Mouse (Mus musculus) CH12.LX (cell line): ENCODE measurements around the gene Parp1. TPM values are rescaled to one million over a fixed set of nuclear protein-coding genes. Genes with fewer than 3 reads are reported as not detected.

Experiments
- DNase-seq: peaks from one replicate; pipeline ENCODE4 v3.0.0-alpha.2; 2013; ENCODE audit errors: extremely low read depth
- H3K27ac ChIP-seq: 2 replicates; pipeline ENCODE4 v1.5.1; 2012; ENCODE audit warnings: low read depth, mild to moderate bottlenecking, control low read depth, moderate library complexity; ENCODE audit not compliant: insufficient read depth
- H3K27me3 ChIP-seq: replicated peaks from 2 replicates; pipeline ENCODE3; 2012; ENCODE audit warnings: inconsistent platforms
- H3K36me3 ChIP-seq, 2 experiments: replicated peaks in 1 of 2; 2 replicates each; pipeline versions ENCODE3 to v1.6.1; 2012; ENCODE audit warnings: inconsistent platforms in 1 of 2, low read length in 1 of 2, mild to moderate bottlenecking in 1 of 2, mixed read lengths in 1 of 2, moderate library complexity in 1 of 2; ENCODE audit not compliant: control insufficient read depth in 1 of 2, insufficient read depth in 1 of 2
- H3K4me1 ChIP-seq, 2 experiments: 2 replicates each; pipeline ENCODE4 v1.6.1; 2012; ENCODE audit warnings: inconsistent platforms in 1 of 2, moderate library complexity in 1 of 2; ENCODE audit not compliant: insufficient read depth in 2 of 2, control insufficient read depth in 1 of 2
- H3K4me2 ChIP-seq: 2 replicates; pipeline ENCODE4 v1.6.1; 2012; ENCODE audit warnings: low read depth, mild to moderate bottlenecking, control low read depth; ENCODE audit not compliant: poor library complexity, insufficient read depth, severe bottlenecking
- H3K4me3 ChIP-seq, 3 experiments: fragments of 150-350 bp in 1 of 3; sonication (generic) in 1 of 3; replicated peaks in 1 of 3; 2 replicates each; pipeline versions ENCODE3 to v1.5.1; 2011 to 2012; ENCODE audit warnings: low read depth in 2 of 3, low read length in 2 of 3, mild to moderate bottlenecking in 2 of 3, moderate library complexity in 2 of 3, control low read depth in 1 of 3, improper control_type of control experiment in 1 of 3, inconsistent platforms in 1 of 3, mixed read lengths in 1 of 3; ENCODE audit not compliant: poor library complexity in 1 of 3
- H3K79me2 ChIP-seq: replicated peaks from 2 replicates; pipeline ENCODE4 v1.6.1; 2012; ENCODE audit warnings: mild to moderate bottlenecking, moderate library complexity; ENCODE audit not compliant: control insufficient read depth, poor library complexity, insufficient read depth, severe bottlenecking; ENCODE audit errors: extremely low read depth
- H3K9ac ChIP-seq: 2 replicates; pipeline ENCODE4 v1.6.1; 2012; ENCODE audit warnings: low read depth, mild to moderate bottlenecking, control low read depth, moderate library complexity; ENCODE audit not compliant: insufficient read depth
- H3K9me3 ChIP-seq: replicated peaks from 2 replicates; pipeline ENCODE3; 2012; ENCODE audit warnings: low read length, inconsistent platforms, mixed read lengths
- BHLHE40 ChIP-seq: IDR thresholded peaks from 2 replicates; pipeline ENCODE4 v1.6.1; 2011; ENCODE audit warnings: mild to moderate bottlenecking, low read depth, low read length, improper control_type of control experiment
- CHD1 ChIP-seq: IDR thresholded peaks from 2 replicates; pipeline ENCODE4 v1.6.1; 2012; ENCODE audit warnings: low read depth, low read length, improper control_type of control experiment, inconsistent platforms
- E2F4 ChIP-seq: IDR thresholded peaks from 2 replicates; pipeline ENCODE4 v1.6.1; 2011; ENCODE audit warnings: low read depth, low read length, improper control_type of control experiment; ENCODE audit not compliant: insufficient replicate concordance
- EP300 ChIP-seq: IDR thresholded peaks from 2 replicates; pipeline ENCODE4 v1.6.1; 2011; ENCODE audit warnings: low read length, improper control_type of control experiment
- ETS1 ChIP-seq: conservative IDR thresholded peaks from 2 replicates; pipeline ENCODE4 v1.6.1; 2012; ENCODE audit warnings: low read depth, mild to moderate bottlenecking, inconsistent platforms, low read length, improper control_type of control experiment, moderate library complexity
- IRF4 ChIP-seq: IDR thresholded peaks from 2 replicates; pipeline ENCODE4 v1.6.1; 2014; ENCODE audit warnings: low read depth, mild to moderate bottlenecking, inconsistent platforms, low read length, improper control_type of control experiment
- JUN ChIP-seq: IDR thresholded peaks from 2 replicates; pipeline ENCODE4 v1.6.1; 2011; ENCODE audit warnings: low read depth, mild to moderate bottlenecking, low read length, improper control_type of control experiment, moderate library complexity; ENCODE audit not compliant: insufficient read depth
- JUND ChIP-seq: conservative IDR thresholded peaks from 2 replicates; pipeline ENCODE4 v1.6.1; 2011; ENCODE audit warnings: low read depth, low read length, improper control_type of control experiment
- MAX ChIP-seq: IDR thresholded peaks from 2 replicates; pipeline ENCODE4 v1.6.1; 2011; ENCODE audit warnings: low read length, improper control_type of control experiment
- MAZ ChIP-seq: IDR thresholded peaks from 2 replicates; pipeline ENCODE4 v1.6.1; 2012; ENCODE audit warnings: low read depth, mild to moderate bottlenecking, inconsistent platforms, low read length, improper control_type of control experiment, moderate library complexity
- MEF2A ChIP-seq: IDR thresholded peaks from 2 replicates; pipeline ENCODE4 v1.6.1; 2014; ENCODE audit warnings: low read depth, mild to moderate bottlenecking, inconsistent platforms, low read length, improper control_type of control experiment, borderline replicate concordance
- MXI1 ChIP-seq: IDR thresholded peaks from 2 replicates; pipeline ENCODE4 v1.6.1; 2011; ENCODE audit warnings: mild to moderate bottlenecking, low read depth, low read length, improper control_type of control experiment
- MYC ChIP-seq: IDR thresholded peaks from 2 replicates; pipeline ENCODE4 v1.6.1; 2011; ENCODE audit warnings: low read depth, mild to moderate bottlenecking, improper control_type of control experiment, low read length
- POLR2AphosphoS2 ChIP-seq: IDR thresholded peaks from 2 replicates; pipeline ENCODE4 v1.6.1; 2011; ENCODE audit warnings: low read depth, low read length, improper control_type of control experiment
- RAD21 ChIP-seq: IDR thresholded peaks from 2 replicates; pipeline ENCODE4 v1.6.1; 2011; ENCODE audit warnings: low read depth, mild to moderate bottlenecking, low read length, improper control_type of control experiment, moderate library complexity
- SIN3A ChIP-seq: IDR thresholded peaks from 2 replicates; pipeline ENCODE4 v1.6.1; 2012; ENCODE audit warnings: low read length, improper control_type of control experiment, inconsistent platforms
- TBP ChIP-seq: conservative IDR thresholded peaks from 2 replicates; pipeline ENCODE4 v1.6.1; 2011; ENCODE audit warnings: low read depth, low read length, improper control_type of control experiment
- TCF12 ChIP-seq: IDR thresholded peaks from 2 replicates; pipeline ENCODE4 v1.6.1; 2014; ENCODE audit warnings: low read depth, mild to moderate bottlenecking, inconsistent platforms, low read length, improper control_type of control experiment
- UBTF ChIP-seq: IDR thresholded peaks from 2 replicates; pipeline ENCODE4 v1.6.1; 2012; ENCODE audit warnings: low read depth, mild to moderate bottlenecking, inconsistent platforms, low read length, improper control_type of control experiment, moderate library complexity
- USF1 ChIP-seq: IDR thresholded peaks from 2 replicates; pipeline ENCODE4 v1.6.1; 2014; ENCODE audit warnings: low read depth, mild to moderate bottlenecking, inconsistent platforms, low read length, improper control_type of control experiment
- USF2 ChIP-seq: conservative IDR thresholded peaks from 2 replicates; pipeline ENCODE4 v1.6.1; 2011; ENCODE audit warnings: low read depth, low read length, improper control_type of control experiment
- dilution Hi-C: fragments of 300-500 bp; cut with MboI; formaldehyde crosslinking; loops from 2 replicates; pipeline ENCODE4 v1.14.3; 2020; ENCODE audit warnings: low sequenced_read_pairs; ENCODE audit not compliant: extremely low pct_unique_long_range_greater_than_20kb, extremely low pct_ligation_motif_present
- in situ Hi-C: fragments of 300-500 bp; cut with MboI; formaldehyde crosslinking; loops from 3 replicates; pipeline ENCODE4 v1.14.3; 2019; ENCODE audit warnings: low sequenced_read_pairs, low pct_ligation_motif_present, low pct_unique_long_range_greater_than_20kb, mixed read lengths
- polyA plus RNA-seq: library from polyadenylated mRNA; unstranded; fragments of >175 nt; gene quantifications from 2 replicates; pipeline ENCODE4 v1.2.1, GENCODE M21; 2012; ENCODE audit warnings: low read depth; ENCODE audit not compliant: insufficient read length
- total RNA-seq, 2 experiments: library from RNA; depleted of rRNA; stranded (reverse); fragments of 300-350 nt in 1 of 2; fragments of >200 nt in 1 of 2; gene quantifications; 2 replicates each; pipeline ENCODE4 v1.2.3; 2012 to 2014

Gene Parp1
- total and polyA plus RNA-seq, 3 experiments = 310 to 313 (median 310) TPM

DNA sequence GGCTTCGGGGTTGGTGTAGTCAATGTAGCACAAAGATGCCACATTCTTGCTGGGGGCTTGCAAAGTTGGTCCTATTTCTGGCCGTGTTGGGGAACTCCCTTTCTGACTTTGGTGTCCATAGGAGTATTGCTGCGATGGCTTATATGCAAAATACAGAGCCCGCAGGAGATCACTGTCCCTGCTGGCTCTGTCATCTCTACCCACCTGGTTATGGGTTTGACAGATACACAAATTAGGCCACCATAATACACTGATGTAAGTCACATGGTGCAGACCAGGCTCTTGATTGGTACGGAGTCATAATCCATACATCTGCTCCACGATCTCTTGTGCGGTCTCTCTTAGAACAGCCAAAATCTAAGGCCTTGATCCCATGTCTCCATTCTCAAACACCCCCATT lies 38.9 kb upstream of the Parp1 start:
- peaks cover 21 to 79% of the 10 kb centered on the region in 2 experiments for H3K4me1 ChIP-seq
- H3K36me3 ChIP-seq = peaks cover 0 to 8% of the 10 kb centered on the region in 2 experiments
- DNase-seq = peak; percentile 96
- dilution Hi-C loops = no loop called here
- no peaks in the 10 kb centered on the region for H3K79me2 ChIP-seq
- peak overlapping the region; percentile 81 for H3K4me2 ChIP-seq
- in situ Hi-C loops = loop anchor here (25.0 kb wide), 1 partner anchor 268 kb away; the partner anchor contains the start of gene Psen2
- H3K4me3 ChIP-seq = peak overlapping the region in 2 of 3 experiments; percentile 2 to 39
- peaks cover 18% of the 10 kb centered on the region for H3K9me3 ChIP-seq
- peak overlapping the region; percentile 67 for H3K9ac ChIP-seq
- no peak for TF ChIP-seq POLR2AphosphoS2
- TF ChIP-seq USF2 = peak; percentile 87
- TF ChIP-seq MEF2A = peak; percentile 99
- TF ChIP-seq IRF4 = peak; percentile 60
- TF ChIP-seq USF1 = peak; percentile 87
- peak; percentile 88 for TF ChIP-seq EP300
- peak; percentile 90 for TF ChIP-seq TCF12
- TF ChIP-seq UBTF = no peak
- peak; percentile 38; the same call in 1 of the 2 replicates for TF ChIP-seq MAZ
- no peak for TF ChIP-seq CHD1
- TF ChIP-seq E2F4 = no peak
- TF ChIP-seq TBP = 0 out of 2 replicates have a peak, but pooled peaks have one; percentile 29
- TF ChIP-seq JUN = no peak
- peak; percentile 90 for TF ChIP-seq MAX
- peak; percentile 89 for TF ChIP-seq ETS1
- no peak for TF ChIP-seq SIN3A
- TF ChIP-seq MXI1 = no peak
- 0 out of 2 replicates have a peak, but pooled peaks have one; percentile 51 for TF ChIP-seq MYC
- TF ChIP-seq JUND = 0 out of 2 replicates have a peak, but pooled peaks have one; percentile 29
- peak; percentile 73 for TF ChIP-seq BHLHE40
- TF ChIP-seq RAD21 = no peak; the same call in none of the 2 replicates
- no peaks in the 10 kb centered on the region for H3K27me3 ChIP-seq
- peak overlapping the region; percentile 97 for H3K27ac ChIP-seq
